Comparison of ENCODE assay signal across 8 mouse cellular contexts in the genomic region with DNA sequence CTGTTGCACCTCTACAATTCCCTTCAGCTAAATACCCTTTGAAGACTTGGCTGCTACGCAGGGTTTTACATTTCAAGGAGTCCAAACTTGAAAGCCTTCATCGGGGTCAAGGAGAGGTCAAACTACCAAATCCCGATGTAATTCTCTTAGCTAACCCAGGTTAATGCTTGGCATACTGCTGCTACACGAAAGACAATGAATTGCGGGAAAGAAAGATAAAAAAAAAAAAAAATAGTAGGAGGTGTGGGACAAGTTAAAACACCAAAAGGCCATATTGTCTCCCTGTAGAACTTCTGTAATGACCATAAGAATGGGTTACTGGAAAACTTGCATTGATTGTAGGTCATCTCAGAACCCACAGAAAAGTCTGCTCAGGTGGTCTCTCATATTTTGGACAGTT. TPM values are rescaled to one million over a fixed set of nuclear protein-coding genes. Genes with fewer than 3 reads are reported as not detected.
DNase-seq lines count a peak whose midpoint lies in the region; ATAC-seq and TF ChIP-seq lines count a peak whose summit lies in the region.

No protein-coding gene starts in this region.

- H3K27ac ChIP-seq in lung, embryonic 15.5 days = peak overlapping the region; percentile 38; the same call in 1 of the 2 replicates
- peak overlapping the region; percentile 95 for H3K27ac ChIP-seq in forebrain, embryonic 10.5 days
- no peak overlapping the region for H3K27ac ChIP-seq in intestine, postnatal 0 days (ENCODE audit: low read depth, low read length)
- H3K27ac ChIP-seq in neural tube, embryonic 14.5 days (ENCODE audit: low read depth, low read length) = no peak overlapping the region

- 13% methylated on average over 5 of the region's 5 CpGs for WGBS in lung, embryonic 15.5 days
- WGBS in forebrain, embryonic 10.5 days = 21% methylated on average over 5 of the region's 5 CpGs
- WGBS in intestine, postnatal 0 days = 15% methylated on average over 5 of the region's 5 CpGs
- WGBS in neural tube, embryonic 14.5 days = 12% methylated on average over 5 of the region's 5 CpGs

- peak overlapping the region; percentile 83 for H3K4me2 ChIP-seq in lung, embryonic 15.5 days
- peak overlapping the region; percentile 84 for H3K4me2 ChIP-seq in intestine, postnatal 0 days (replicated peaks; ENCODE audit: low read depth)
- H3K4me2 ChIP-seq in neural tube, embryonic 14.5 days (ENCODE audit: low read depth, low read length) = peak overlapping the region; percentile 62

- DNase-seq in lung, postnatal 36 days = no peak
- DNase-seq in forebrain, embryonic 10.5 days (ENCODE audit: extremely low spot score, low spot score) = no peak
- DNase-seq in testis, postnatal 10 days (ENCODE audit: low spot score) = no peak
- no peak for DNase-seq in right cerebral cortex, adult 2 months (ENCODE audit: low spot score in 2 of 2)
- DNase-seq in spleen, adult 18-20 months = no peak

- H3K36me3 ChIP-seq in lung, embryonic 15.5 days = no peaks in the 10 kb centered on the region
- no peaks in the 10 kb centered on the region for H3K36me3 ChIP-seq in forebrain, embryonic 10.5 days (replicated peaks)
- no peaks in the 10 kb centered on the region for H3K36me3 ChIP-seq in intestine, postnatal 0 days (ENCODE audit: control insufficient read depth, insufficient read depth)
- H3K36me3 ChIP-seq in neural tube, embryonic 14.5 days (ENCODE audit: control insufficient read depth, insufficient read depth, low read length) = no peaks in the 10 kb centered on the region

- no peak for TF ChIP-seq CTCF in intestine, postnatal 0 days (IDR thresholded peaks at IDR 0.05; ENCODE audit: low read depth)

- peak overlapping the region; percentile 84 for H3K4me3 ChIP-seq in lung, embryonic 15.5 days
- peak overlapping the region; percentile 89 for H3K4me3 ChIP-seq in forebrain, embryonic 10.5 days
- peak overlapping the region; percentile 96 for H3K4me3 ChIP-seq in intestine, postnatal 0 days (ENCODE audit: low read depth, low read length)
- peak overlapping the region; percentile 95 for H3K4me3 ChIP-seq in neural tube, embryonic 14.5 days (ENCODE audit: low read depth, low read length)

- no peaks in the 10 kb centered on the region for H3K27me3 ChIP-seq in lung, embryonic 15.5 days
- no peaks in the 10 kb centered on the region for H3K27me3 ChIP-seq in forebrain, embryonic 10.5 days (ENCODE audit: poor library complexity, severe bottlenecking)
- H3K27me3 ChIP-seq in intestine, postnatal 0 days (replicated peaks; ENCODE audit: control insufficient read depth, insufficient read depth, low read length) = no peaks in the 10 kb centered on the region
- H3K27me3 ChIP-seq in neural tube, embryonic 14.5 days (ENCODE audit: control insufficient read depth, insufficient read depth, low read length) = peaks cover 5% of the 10 kb centered on the region; the same call in 1 of the 2 replicates

- H3K9me3 ChIP-seq in lung, embryonic 15.5 days = no peaks in the 10 kb centered on the region
- H3K9me3 ChIP-seq in forebrain, embryonic 10.5 days = no peaks in the 10 kb centered on the region
- no peaks in the 10 kb centered on the region for H3K9me3 ChIP-seq in intestine, postnatal 0 days (ENCODE audit: control insufficient read depth)
- no peaks in the 10 kb centered on the region for H3K9me3 ChIP-seq in neural tube, embryonic 14.5 days (ENCODE audit: control insufficient read depth, low read length)

- H3K9ac ChIP-seq in lung, embryonic 15.5 days = no peak overlapping the region
- peak overlapping the region; percentile 37 for H3K9ac ChIP-seq in intestine, postnatal 0 days (ENCODE audit: low read depth, low read length)
- H3K9ac ChIP-seq in neural tube, embryonic 14.5 days (replicated peaks; ENCODE audit: low read depth, low read length) = peak overlapping the region; percentile 28; the same call in 1 of the 2 replicates

- peaks cover 5% of the 10 kb centered on the region; the same call in 1 of the 2 replicates for H3K4me1 ChIP-seq in lung, embryonic 15.5 days
- peaks cover 27% of the 10 kb centered on the region for H3K4me1 ChIP-seq in forebrain, embryonic 10.5 days
- H3K4me1 ChIP-seq in intestine, postnatal 0 days (replicated peaks; ENCODE audit: control insufficient read depth, insufficient read depth, low read length) = 0 out of 2 replicates have a peak, but pooled peaks cover 4% of the 10 kb centered on the region
- H3K4me1 ChIP-seq in neural tube, embryonic 14.5 days (ENCODE audit: control insufficient read depth, insufficient read depth, low read length) = peaks cover 12% of the 10 kb centered on the region; the same call in 1 of the 2 replicates

- no peak for ATAC-seq in lung, embryonic 15.5 days (ENCODE audit: borderline replicate concordance, extremely low read depth, low FRiP score, low TSS enrichment)
- no peak for ATAC-seq in intestine, postnatal 0 days
- no peak for ATAC-seq in neural tube, embryonic 14.5 days (ENCODE audit: low read depth)

RNA-seq across cellular contexts. Expression of gene Bmt2, which starts 0.6 kb away (rescaled TPM):
- 18.0 and 19.0 TPM in 2 replicates for polyA plus RNA-seq in lung, embryonic 15.5 days (2015; fragmentation: Nextera tagmentation; extraction: Ambion mirVana)
- 18.5 and 19.0 TPM in 2 replicates for polyA plus RNA-seq in forebrain, embryonic 10.5 days (2016; fragmentation: Nextera tagmentation; extraction: Ambion mirVana)
- 5.8 and 6.5 TPM in 2 replicates for polyA plus RNA-seq in intestine, postnatal 0 days (2015; fragmentation: Nextera tagmentation; extraction: Ambion mirVana)
- polyA plus RNA-seq in neural tube, embryonic 14.5 days (2014; fragmentation: Nextera tagmentation; extraction: Ambion mirVana) = 31.1 and 32.5 TPM in 2 replicates

Comparison
In these comparisons a context has a peak if more than half of its experiments do, and no peak if none do; other contexts are left out.
1. H3K27ac ChIP-seq: peak in lung, embryonic 15.5 days (single experiment) and forebrain, embryonic 10.5 days (single experiment); none in intestine, postnatal 0 days (single experiment) and neural tube, embryonic 14.5 days (single experiment).
2. Peak in every context shown above with its lines, with median percentiles within 50 percentile points of each other: H3K4me2 ChIP-seq and H3K4me3 ChIP-seq.